Comparison of ENCODE assay signal across 14 mouse cellular contexts in the genomic region with DNA sequence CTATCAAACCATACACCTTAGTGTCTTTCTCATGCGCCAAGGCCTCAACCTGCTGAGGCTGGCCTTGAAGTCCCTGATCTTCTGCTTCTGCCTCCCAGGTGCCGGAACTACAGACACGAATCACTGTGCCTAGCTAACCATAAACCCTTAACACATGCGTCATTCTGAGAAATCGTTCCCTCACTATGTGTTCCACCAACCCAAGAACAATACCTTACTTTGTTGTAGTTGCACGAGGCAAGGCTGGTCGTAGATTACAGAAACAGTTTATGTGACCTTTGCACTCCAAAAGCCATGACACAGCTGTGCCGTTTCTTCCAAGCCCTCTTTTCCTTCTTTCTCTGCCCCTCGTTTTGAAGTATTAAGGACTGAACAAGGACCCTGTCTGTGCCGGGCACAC. TPM values are rescaled to one million over a fixed set of nuclear protein-coding genes. Genes with fewer than 3 reads are reported as not detected.
DNase-seq lines count a peak whose midpoint lies in the region; ATAC-seq and TF ChIP-seq lines count a peak whose summit lies in the region.
"Had no signal": no experiment of that assay in that cellular context is flagged by ENCODE, and none has a peak within 500 bp of the region (broad histone marks: within the 10 kb centered on the region; RNA-seq: fewer than 3 reads in every experiment).

No protein-coding gene starts in this region.

- no peak overlapping the region for H3K4me2 ChIP-seq in kidney, embryonic 16.5 days (replicated peaks; ENCODE audit: low read depth, low read length)
- H3K4me2 ChIP-seq in forebrain, embryonic 12.5 days, result no peak overlapping the region

- no peak for TF ChIP-seq CTCF in kidney, adult 2 months (conservative IDR thresholded peaks at IDR 0.05; ENCODE audit: insufficient read depth, insufficient read length, low read depth, low read length)

- DNase-seq in kidney, adult 2 months, result peak; percentile 43
- DNase-seq in B cell, adult 2 months, result peak; percentile 55 to 64
- DNase-seq in embryonic facial prominence, embryonic 10.5 days (ENCODE audit: low spot score), result peak; percentile 37
- peak; percentile 53 for DNase-seq in mesoderm, embryonic 11.5 days (ENCODE audit: low read depth, low spot score)
- no peak for DNase-seq in cerebellum, postnatal 14 days
- DNase-seq in layer of hippocampus, adult 9-10 months (ENCODE audit: low spot score), result no peak
- DNase-seq: adrenal gland, adult 8-10 months; cerebellum, adult 2 months; heart, adult 2 months; heart, postnatal 36 days; kidney, postnatal 25 days had no signal

- ATAC-seq in kidney, embryonic 16.5 days (ENCODE audit: low FRiP score, low TSS enrichment), result no peak
- no peak for ATAC-seq in forebrain, embryonic 12.5 days (ENCODE audit: low FRiP score)
- ATAC-seq: midbrain, embryonic 16.5 days had no signal

- H3K9ac ChIP-seq in kidney, embryonic 16.5 days (replicated peaks; ENCODE audit: low read length), result no peak overlapping the region
- no peak overlapping the region for H3K9ac ChIP-seq in forebrain, embryonic 12.5 days

- no peak overlapping the region for H3K4me3 ChIP-seq in kidney, adult 2 months (ENCODE audit: insufficient read depth, low read depth, low read length)
- H3K4me3 ChIP-seq in kidney, embryonic 16.5 days (ENCODE audit: low read length), result no peak overlapping the region
- no peak overlapping the region for H3K4me3 ChIP-seq in embryonic facial prominence, embryonic 10.5 days
- no peak overlapping the region for H3K4me3 ChIP-seq in forebrain, embryonic 12.5 days (replicated peaks)
- H3K4me3 ChIP-seq: heart, adult 2 months had no signal

- H3K27me3 ChIP-seq in kidney, adult 2 months (replicated peaks; ENCODE audit: control insufficient read depth, insufficient read depth, low read length), result no peaks in the 10 kb centered on the region
- H3K27me3 ChIP-seq in kidney, embryonic 16.5 days (ENCODE audit: insufficient read depth, low read length), result no peaks in the 10 kb centered on the region
- H3K27me3 ChIP-seq in embryonic facial prominence, embryonic 10.5 days (replicated peaks; ENCODE audit: low read depth, poor library complexity, severe bottlenecking), result no peaks in the 10 kb centered on the region
- H3K27me3 ChIP-seq in forebrain, embryonic 12.5 days, result no peaks in the 10 kb centered on the region

- 44% methylated on average over 10 of the region's 10 CpGs for WGBS in kidney, adult 2 months
- 32% methylated on average over 10 of the region's 10 CpGs for WGBS in kidney, embryonic 16.5 days
- 38% methylated on average over 10 of the region's 10 CpGs for WGBS in embryonic facial prominence, embryonic 10.5 days
- 66% methylated on average over 10 of the region's 10 CpGs for WGBS in forebrain, embryonic 12.5 days

- peaks cover 6% of the 10 kb centered on the region; the same call in 1 of the 2 replicates for H3K4me1 ChIP-seq in kidney, adult 2 months (ENCODE audit: control insufficient read depth, insufficient read depth, low read length)
- peaks cover 35% of the 10 kb centered on the region for H3K4me1 ChIP-seq in kidney, embryonic 16.5 days (ENCODE audit: insufficient read depth, low read length)
- peaks cover 30% of the 10 kb centered on the region for H3K4me1 ChIP-seq in embryonic facial prominence, embryonic 10.5 days
- H3K4me1 ChIP-seq in forebrain, embryonic 12.5 days, result no peaks in the 10 kb centered on the region

- no peak for TF ChIP-seq POLR2A in kidney, adult 2 months (IDR thresholded peaks at IDR 0.05; ENCODE audit: low read depth, low read length)

- H3K36me3 ChIP-seq in kidney, adult 2 months (ENCODE audit: control insufficient read depth, insufficient read depth, low read length), result no peaks in the 10 kb centered on the region
- H3K36me3 ChIP-seq in kidney, embryonic 16.5 days (ENCODE audit: insufficient read depth, low read length), result no peaks in the 10 kb centered on the region
- H3K36me3 ChIP-seq in embryonic facial prominence, embryonic 10.5 days (replicated peaks), result no peaks in the 10 kb centered on the region
- no peaks in the 10 kb centered on the region for H3K36me3 ChIP-seq in forebrain, embryonic 12.5 days (replicated peaks)

- H3K9me3 ChIP-seq in kidney, embryonic 16.5 days (ENCODE audit: low read length), result no peaks in the 10 kb centered on the region
- no peaks in the 10 kb centered on the region for H3K9me3 ChIP-seq in embryonic facial prominence, embryonic 10.5 days
- no peaks in the 10 kb centered on the region for H3K9me3 ChIP-seq in forebrain, embryonic 12.5 days

- peak overlapping the region; percentile 37; the same call in 1 of the 2 replicates for H3K27ac ChIP-seq in kidney, adult 2 months (ENCODE audit: insufficient read depth, low read depth, low read length)
- H3K27ac ChIP-seq in kidney, embryonic 16.5 days (ENCODE audit: low read length), result no peak overlapping the region
- no peak overlapping the region; the same call in 1 of the 2 replicates for H3K27ac ChIP-seq in embryonic facial prominence, embryonic 10.5 days (replicated peaks)
- H3K27ac ChIP-seq in forebrain, embryonic 12.5 days, result no peak overlapping the region

RNA-seq across cellular contexts. Expression of gene Taok3, which starts 40.6 kb away (rescaled TPM):
- polyA plus RNA-seq in kidney, adult 2 months (2012; rRNA removed), result 11.1 and 11.3 TPM in 2 replicates
- 18.8 and 20.1 TPM in 2 replicates for polyA plus RNA-seq in kidney, embryonic 16.5 days (2015; fragmentation: Nextera tagmentation; extraction: Ambion mirVana)
- polyA plus RNA-seq in embryonic facial prominence, embryonic 10.5 days (2016; fragmentation: Nextera tagmentation; extraction: Ambion mirVana), result 8.1 TPM in 2 replicates
- polyA plus RNA-seq in forebrain, embryonic 12.5 days (2016; fragmentation: Nextera tagmentation; extraction: Ambion mirVana), result 24.3 and 24.8 TPM in 2 replicates

RNA-seq across cellular contexts. Expression of gene Suds3, which starts 44.6 kb away (rescaled TPM):
- polyA plus RNA-seq in kidney, adult 2 months (2012; rRNA removed), result 84.9 and 85.8 TPM in 2 replicates
- 68.9 and 73.7 TPM in 2 replicates for polyA plus RNA-seq in kidney, embryonic 16.5 days (2015; fragmentation: Nextera tagmentation; extraction: Ambion mirVana)
- polyA plus RNA-seq in embryonic facial prominence, embryonic 10.5 days (2016; fragmentation: Nextera tagmentation; extraction: Ambion mirVana), result 74.6 and 76.4 TPM in 2 replicates
- 113 and 116 TPM in 2 replicates for polyA plus RNA-seq in forebrain, embryonic 12.5 days (2016; fragmentation: Nextera tagmentation; extraction: Ambion mirVana)

Comparison
In these comparisons a context has a peak if more than half of its experiments do, and no peak if none do; other contexts are left out.
1. DNase-seq: peak in kidney, adult 2 months (single experiment), B cell, adult 2 months (2 of 2), embryonic facial prominence, embryonic 10.5 days (single experiment) and mesoderm, embryonic 11.5 days (single experiment); none in cerebellum, postnatal 14 days (0 of 2) and layer of hippocampus, adult 9-10 months (single experiment).